Mouse (Mus musculus) spleen, adult 18-20 months (tissue): ENCODE measurements around the gene Ppfia4.
A peak's percentile ranks its signal among the peaks of the same experiment; 100 is the strongest.

Experiments
- DNase-seq, 2 experiments: peaks; one replicate each; pipeline ENCODE4 v3.0.0; 2022; ENCODE audit warnings: mixed read lengths in 2 of 2

Ppfia4 gene

GRCm38 (mm10) chr1:134336958-134337710 is 4.4 kb upstream of the Ppfia4 start:
- DNase-seq = peak in 1 of 2 experiments; percentile 1

GRCm38 (mm10) chr1:134335924-134336810 is 3.4 kb upstream of the Ppfia4 start:
- peak in 1 of 2 experiments; percentile 6 for DNase-seq

- peak in 1 of 2 experiments; percentile 2 for DNase-seq
Measured at GRCm38 (mm10) chr1:134335211-134335923, 2.6 kb upstream of the Ppfia4 start.

GRCm38 (mm10) chr1:134334111-134334827 is 1.5 kb upstream of the Ppfia4 start:
- DNase-seq = peak in 1 of 2 experiments; percentile 0

- peak in 1 of 2 experiments; percentile 2 for DNase-seq
Measured at GRCm38 (mm10) chr1:134333371-134334110, 813 bp upstream of the Ppfia4 start.

- peak; percentile 33 to 75 for DNase-seq
Measured at GRCm38 (mm10) chr1:134331879-134332635, 671 bp downstream of the Ppfia4 start.

GRCm38 (mm10) chr1:134326841-134327346 is 5.8 kb downstream of the Ppfia4 start:
- DNase-seq = no peak

- DNase-seq = no peak
Measured at GRCm38 (mm10) chr1:134322591-134322990, 10.1 kb downstream of the Ppfia4 start.

GRCm38 (mm10) chr1:134320691-134321301 is 11.9 kb downstream of the Ppfia4 start:
- no peak for DNase-seq

GRCm38 (mm10) chr1:134318261-134318660 is 14.5 kb downstream of the Ppfia4 start:
- DNase-seq = no peak

- DNase-seq = no peak
Measured at GRCm38 (mm10) chr1:134316361-134316760, 16.4 kb downstream of the Ppfia4 start.

- no peak for DNase-seq
Measured at GRCm38 (mm10) chr1:134315181-134315580, 17.5 kb downstream of the Ppfia4 start.

GRCm38 (mm10) chr1:134311760-134312159 is 21.0 kb downstream of the Ppfia4 start:
- no peak for DNase-seq

- DNase-seq = no peak
Measured at GRCm38 (mm10) chr1:134310729-134311128, 22.0 kb downstream of the Ppfia4 start.

- no peak for DNase-seq
Measured at GRCm38 (mm10) chr1:134310291-134310690, 22.4 kb downstream of the Ppfia4 start.

GRCm38 (mm10) chr1:134307409-134307808 is 25.3 kb downstream of the Ppfia4 start:
- DNase-seq = no peak

- no peak for DNase-seq
Measured at GRCm38 (mm10) chr1:134304940-134305339, 27.8 kb downstream of the Ppfia4 start.

- peak; percentile 50 to 55 for DNase-seq
Measured at GRCm38 (mm10) chr1:134302568-134303238, 30.0 kb downstream of the Ppfia4 start.

GRCm38 (mm10) chr1:134298636-134299411 is 33.9 kb downstream of the Ppfia4 start:
- peak in 1 of 2 experiments; percentile 31 for DNase-seq
